Mouse (Mus musculus) midbrain, embryonic 13.5 days (tissue): ENCODE measurements around the gene Hsh2d. TPM values are rescaled to one million over a fixed set of nuclear protein-coding genes. Genes with fewer than 3 reads are reported as not detected.

Experiments used
- ATAC-seq: fragments of 200-750 bp; cut with Nextera tagmentation; 2 replicates; pipeline ENCODE4 v1.8.0; 2017; ENCODE audit warnings: mild to moderate bottlenecking, moderate TSS enrichment, moderate library complexity
- H3K27ac ChIP-seq: fragments of 300-500 bp; sonication (generic); 2 replicates; pipeline ENCODE4 v1.5.1; 2015; ENCODE audit warnings: inconsistent platforms, mild to moderate bottlenecking, moderate library complexity
- H3K27me3 ChIP-seq: fragments of 300-500 bp; sonication (generic); 2 replicates; pipeline ENCODE4 v1.6.1; 2015; ENCODE audit warnings: mild to moderate bottlenecking, inconsistent platforms
- H3K36me3 ChIP-seq: fragments of 300-500 bp; sonication (generic); 2 replicates; pipeline ENCODE4 v1.6.1; 2015; ENCODE audit warnings: mild to moderate bottlenecking, inconsistent platforms
- H3K4me1 ChIP-seq: fragments of 300-500 bp; sonication (generic); replicated peaks from 2 replicates; pipeline ENCODE4 v1.6.1; 2015; ENCODE audit warnings: inconsistent platforms
- H3K4me2 ChIP-seq: fragments of 300-500 bp; sonication (generic); replicated peaks from 2 replicates; pipeline ENCODE4 v1.6.1; 2015; ENCODE audit warnings: moderate library complexity, mild to moderate bottlenecking, inconsistent platforms
- H3K4me3 ChIP-seq: fragments of 300-500 bp; sonication (generic); replicated peaks from 2 replicates; pipeline ENCODE4 v1.5.1; 2015; ENCODE audit warnings: mild to moderate bottlenecking, inconsistent platforms
- H3K9ac ChIP-seq: fragments of 300-500 bp; sonication (generic); replicated peaks from 2 replicates; pipeline ENCODE4 v1.6.1; 2015; ENCODE audit warnings: mild to moderate bottlenecking, inconsistent platforms
- H3K9me3 ChIP-seq: fragments of 300-500 bp; sonication (generic); 2 replicates; pipeline ENCODE4 v1.6.1; 2016; ENCODE audit warnings: mild to moderate bottlenecking, inconsistent platforms
- WGBS: fragments of 180-500 bp; shearing (Covaris S2); methylation state at CpG from one replicate; pipeline ENCODE4 v1.1.7; 2015; 5-methylcytosine and 5-hydroxymethylcytosine counted together
- polyA plus RNA-seq: library from polyadenylated mRNA; unstranded; fragments of >200 nt; fragmentation: Nextera tagmentation; extraction: Ambion mirVana; gene quantifications from 2 replicates; pipeline ENCODE4 v1.2.1, GENCODE M21; 2015

Gene Hsh2d
- polyA plus RNA-seq, 1 experiment from 2014 or later = 0.13 TPM

DNA sequence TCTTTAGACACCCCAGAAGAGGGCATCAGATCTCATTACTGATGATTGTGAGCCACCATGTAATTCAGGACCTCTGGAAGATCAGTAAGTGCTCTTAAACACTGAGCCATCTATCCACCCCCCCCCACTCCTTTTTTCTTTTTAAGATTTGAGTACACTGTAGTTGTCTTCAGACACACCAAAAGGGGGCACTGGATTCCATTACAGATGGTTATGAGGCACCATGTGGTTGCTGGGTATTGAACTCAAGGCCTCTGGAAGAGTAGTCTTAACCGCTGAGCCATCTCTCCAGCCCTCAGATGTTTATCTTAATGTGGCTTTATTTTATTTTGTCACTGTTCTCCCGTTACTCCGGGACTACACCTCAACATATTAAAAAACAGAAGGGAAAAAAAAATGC is 29.4 kb upstream of the Hsh2d start:
- Histone ChIP-seq H3K9me3 (no peaks in the 10 kb centered on the region), H3K36me3 (peaks cover 8% of the 10 kb centered on the region), H3K4me1 (peaks cover 24% of the 10 kb centered on the region), H3K4me2 (peak overlapping the region; percentile 65), H3K4me3 (peak overlapping the region; percentile 44), H3K27ac (peak overlapping the region; percentile 80; the same call in 1 of the 2 replicates), H3K9ac (no peak overlapping the region), H3K27me3 (no peaks in the 10 kb centered on the region)
- ATAC-seq = no peak
- WGBS = 78% methylated on average over 3 of the region's 3 CpGs

GRCm38 (mm10) chr8:72160707-72161697 is 28.4 kb upstream of the Hsh2d start, which contains the start of gene Rab8a:
Gene Rab8a (plus strand): TSS chr8:72161200.
- Histone ChIP-seq H3K4me2 (peak within 1 kb of the TSS; percentile 83), H3K36me3 (peaks cover 8% of the 10 kb centered on the region), H3K27ac (peak within 1 kb of the TSS; percentile 80), H3K27me3 (no peaks in the 10 kb centered on the region), H3K9me3 (no peaks in the 10 kb centered on the region), H3K4me1 (peaks cover 24% of the 10 kb centered on the region), H3K4me3 (peak within 1 kb of the TSS; percentile 74), H3K9ac (peak within 1 kb of the TSS; percentile 87)
- peak; percentile 99 for ATAC-seq
- under 1% methylated on average over 82 of the region's 82 CpGs for WGBS

- H3K36me3 ChIP-seq = peaks cover 9% of the 10 kb centered on the region
- H3K4me1 ChIP-seq = peaks cover 24% of the 10 kb centered on the region
- no peak for ATAC-seq
- no peaks in the 10 kb centered on the region for H3K27me3 ChIP-seq
- peak overlapping the region; percentile 83 for H3K4me2 ChIP-seq
- no peak overlapping the region for H3K27ac ChIP-seq
- H3K9ac ChIP-seq = no peak overlapping the region
- H3K4me3 ChIP-seq = peak overlapping the region; percentile 74; the same call in 1 of the 2 replicates
- no peaks in the 10 kb centered on the region for H3K9me3 ChIP-seq
Observed at GRCm38 (mm10) chr8:72162821-72163220, 26.6 kb upstream of the Hsh2d start.

GRCm38 (mm10) chr8:72169098-72169668 is 20.3 kb upstream of the Hsh2d start:
- H3K9ac ChIP-seq = no peak overlapping the region
- no peaks in the 10 kb centered on the region for H3K9me3 ChIP-seq
- no peak overlapping the region for H3K4me2 ChIP-seq
- H3K36me3 ChIP-seq = peaks cover 70% of the 10 kb centered on the region
- H3K4me1 ChIP-seq = no peaks in the 10 kb centered on the region
- 96% methylated on average over 3 of the region's 3 CpGs for WGBS
- ATAC-seq = no peak
- no peak overlapping the region for H3K27ac ChIP-seq
- H3K27me3 ChIP-seq = no peaks in the 10 kb centered on the region
- no peak overlapping the region for H3K4me3 ChIP-seq

GRCm38 (mm10) chr8:72169681-72170249 is 19.7 kb upstream of the Hsh2d start:
- Histone ChIP-seq H3K4me2 (no peak overlapping the region), H3K4me3 (no peak overlapping the region), H3K27me3 (no peaks in the 10 kb centered on the region), H3K27ac (no peak overlapping the region), H3K9me3 (no peaks in the 10 kb centered on the region), H3K4me1 (no peaks in the 10 kb centered on the region), H3K36me3 (peaks cover 71% of the 10 kb centered on the region), H3K9ac (no peak overlapping the region)
- ATAC-seq = no peak
- WGBS = 92% methylated on average over 3 of the region's 3 CpGs

DNA sequence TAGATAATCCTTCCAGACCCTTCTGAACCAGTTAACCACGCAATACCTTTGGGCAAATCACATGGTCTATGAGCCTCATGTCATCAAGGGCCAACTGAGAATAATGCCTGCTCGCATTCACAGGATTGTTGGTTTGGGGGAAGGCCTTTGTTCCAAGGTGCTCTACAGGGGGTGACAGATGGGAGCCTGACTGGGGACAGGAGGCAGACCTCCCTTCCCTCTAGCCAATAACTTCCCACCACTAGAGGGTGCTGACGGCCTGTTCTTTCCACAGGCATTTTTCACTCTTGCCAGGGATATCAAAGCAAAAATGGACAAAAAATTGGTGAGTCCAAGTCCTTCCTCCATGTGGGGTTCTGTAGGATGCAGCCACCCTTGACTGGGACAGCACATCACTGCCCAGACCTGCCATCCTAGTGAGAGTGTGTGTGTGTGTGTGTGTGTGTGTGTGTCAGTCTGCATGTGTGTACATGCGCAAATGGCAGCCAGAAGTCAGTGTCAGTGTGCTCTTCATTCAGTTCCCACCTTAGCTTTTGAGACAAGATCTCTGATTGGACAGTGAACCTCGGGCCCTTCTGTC is 12.0 kb upstream of the Hsh2d start:
- H3K9me3 ChIP-seq = no peaks in the 10 kb centered on the region
- no peak overlapping the region for H3K9ac ChIP-seq
- H3K4me3 ChIP-seq = no peak overlapping the region
- peak; percentile 66 for ATAC-seq
- H3K4me2 ChIP-seq = no peak overlapping the region
- H3K27ac ChIP-seq = no peak overlapping the region
- no peaks in the 10 kb centered on the region for H3K27me3 ChIP-seq
- no peaks in the 10 kb centered on the region for H3K4me1 ChIP-seq
- H3K36me3 ChIP-seq = peaks cover 96% of the 10 kb centered on the region
- WGBS = 62% methylated on average over 5 of the region's 5 CpGs

GRCm38 (mm10) chr8:72183554-72184202 is 5.8 kb upstream of the Hsh2d start:
- whole genome bisulfite sequencing = 76% methylated on average over 2 of the region's 2 CpGs
- no peak for ATAC-seq

GRCm38 (mm10) chr8:72187793-72188331 is 1.6 kb upstream of the Hsh2d start:
- no peaks in the 10 kb centered on the region for H3K36me3 ChIP-seq
- no peak overlapping the region for H3K27ac ChIP-seq
- no peaks in the 10 kb centered on the region for H3K9me3 ChIP-seq
- no peaks in the 10 kb centered on the region for H3K27me3 ChIP-seq
- no peak overlapping the region for H3K4me2 ChIP-seq
- WGBS = 89% methylated on average over 2 of the region's 2 CpGs
- no peak overlapping the region for H3K4me3 ChIP-seq
- H3K9ac ChIP-seq = no peak overlapping the region
- no peak for ATAC-seq
- H3K4me1 ChIP-seq = no peaks in the 10 kb centered on the region

More at GRCm38 (mm10) chr8:72183554-72184202, 5.8 kb upstream of the Hsh2d start:
- no peak overlapping the region for H3K27ac ChIP-seq
- no peak overlapping the region for H3K4me3 ChIP-seq
- H3K4me1 ChIP-seq = no peaks in the 10 kb centered on the region
- peaks cover 38% of the 10 kb centered on the region for H3K36me3 ChIP-seq
- no peak overlapping the region for H3K4me2 ChIP-seq
- H3K9me3 ChIP-seq = no peaks in the 10 kb centered on the region
- H3K9ac ChIP-seq = no peak overlapping the region
- H3K27me3 ChIP-seq = no peaks in the 10 kb centered on the region

DNA sequence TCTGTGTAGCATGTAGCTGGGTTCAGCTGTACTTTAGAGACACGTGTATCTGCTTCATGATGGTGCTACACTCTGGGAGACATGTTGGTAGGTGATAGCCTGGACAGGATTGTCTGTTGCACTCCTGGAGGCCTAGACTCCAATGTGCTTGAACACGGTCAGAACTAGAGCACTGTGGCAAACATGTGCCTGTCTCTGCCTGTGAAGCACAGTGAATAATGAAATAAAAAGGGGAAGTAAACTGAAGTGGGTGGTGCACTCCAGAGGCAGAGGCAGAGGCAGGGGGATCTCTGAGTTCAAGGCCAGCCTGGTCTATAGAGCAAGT is 739 bp downstream of the Hsh2d start:
- H3K4me3 ChIP-seq = no peak overlapping the region
- H3K4me2 ChIP-seq = no peak overlapping the region
- ATAC-seq = no peak
- no peaks in the 10 kb centered on the region for H3K4me1 ChIP-seq
- no peak overlapping the region for H3K27ac ChIP-seq
- H3K36me3 ChIP-seq = no peaks in the 10 kb centered on the region
- no peaks in the 10 kb centered on the region for H3K9me3 ChIP-seq
- H3K27me3 ChIP-seq = no peaks in the 10 kb centered on the region
- no peak overlapping the region for H3K9ac ChIP-seq
- 91% methylated on average over 2 of the region's 2 CpGs for WGBS

DNA sequence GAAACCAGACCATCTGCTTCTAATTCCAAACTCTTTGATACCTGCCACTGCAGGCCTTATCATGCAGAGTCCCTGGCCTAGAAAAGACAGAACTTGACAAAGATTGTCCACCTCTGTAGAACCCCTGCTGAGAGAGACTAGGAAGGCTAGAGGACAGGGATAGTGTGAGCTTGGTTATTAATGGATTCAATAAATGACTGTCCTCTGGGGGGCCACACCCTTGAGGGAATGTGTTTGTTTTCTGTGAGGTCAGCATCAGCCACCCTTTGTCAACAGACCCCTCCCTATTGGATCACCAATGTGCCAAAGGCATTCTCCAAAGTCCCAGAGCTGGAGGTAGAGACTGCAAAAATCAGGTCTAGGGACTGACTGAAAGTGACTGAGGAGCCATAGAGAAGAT is 2.6 kb downstream of the Hsh2d start:
- H3K27ac ChIP-seq = no peak overlapping the region
- no peak overlapping the region for H3K4me2 ChIP-seq
- no peak overlapping the region for H3K9ac ChIP-seq
- ATAC-seq = no peak
- H3K27me3 ChIP-seq = no peaks in the 10 kb centered on the region
- H3K4me3 ChIP-seq = no peak overlapping the region
- H3K36me3 ChIP-seq = no peaks in the 10 kb centered on the region
- no peaks in the 10 kb centered on the region for H3K9me3 ChIP-seq
- no peaks in the 10 kb centered on the region for H3K4me1 ChIP-seq

GRCm38 (mm10) chr8:72197997-72198396 is 8.6 kb downstream of the Hsh2d start:
- 59% methylated on average over 8 of the region's 8 CpGs for WGBS
- Histone ChIP-seq H3K9me3 (peaks cover 14% of the 10 kb centered on the region), H3K27me3 (no peaks in the 10 kb centered on the region), H3K4me1 (no peaks in the 10 kb centered on the region), H3K4me3 (no peak overlapping the region), H3K36me3 (no peaks in the 10 kb centered on the region), H3K9ac (no peak overlapping the region), H3K4me2 (no peak overlapping the region), H3K27ac (no peak overlapping the region)
- no peak for ATAC-seq
